Mouse (Mus musculus): ENCODE results near the gene Lrrc59.

The Lrrc59 gene

DNA sequence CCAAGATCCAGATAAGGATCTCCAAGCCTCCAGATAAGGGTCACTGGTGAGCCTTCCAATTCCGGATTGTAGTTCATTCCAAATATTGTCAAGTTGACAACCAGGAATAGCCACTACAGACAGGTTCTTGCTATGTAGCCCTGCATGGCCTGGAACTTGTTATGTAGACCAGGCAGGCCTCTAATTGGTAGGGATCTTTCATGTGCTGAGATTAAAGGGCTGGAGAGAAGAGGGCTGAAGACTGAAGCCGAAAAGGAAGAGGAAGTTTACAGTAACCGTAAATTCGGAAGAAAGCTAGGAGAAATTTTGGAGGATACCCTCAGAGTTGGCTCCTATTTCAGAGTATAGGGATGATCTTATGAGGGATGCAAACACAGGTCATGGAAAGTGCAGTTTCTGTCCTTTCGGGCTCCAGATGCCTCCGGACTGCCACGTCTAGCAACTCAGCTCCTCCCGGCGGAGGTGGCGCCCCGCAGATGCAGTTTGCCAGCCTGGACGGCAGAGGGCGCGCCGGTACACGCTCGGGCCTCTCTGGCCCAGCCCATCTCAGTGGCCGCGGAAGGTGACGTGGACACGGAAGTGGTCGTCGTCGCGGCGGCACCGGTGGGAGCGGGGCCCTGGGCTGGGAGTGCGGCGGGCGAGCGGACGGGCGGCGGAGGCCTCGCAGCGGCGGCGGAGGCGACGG, at the start of gene Lrrc59:
Gene Lrrc59, plus strand, starts transcription at position 569 of the 685 bp plus-strand sequence.
- DNase-seq: peak; percentile 93

DNA sequence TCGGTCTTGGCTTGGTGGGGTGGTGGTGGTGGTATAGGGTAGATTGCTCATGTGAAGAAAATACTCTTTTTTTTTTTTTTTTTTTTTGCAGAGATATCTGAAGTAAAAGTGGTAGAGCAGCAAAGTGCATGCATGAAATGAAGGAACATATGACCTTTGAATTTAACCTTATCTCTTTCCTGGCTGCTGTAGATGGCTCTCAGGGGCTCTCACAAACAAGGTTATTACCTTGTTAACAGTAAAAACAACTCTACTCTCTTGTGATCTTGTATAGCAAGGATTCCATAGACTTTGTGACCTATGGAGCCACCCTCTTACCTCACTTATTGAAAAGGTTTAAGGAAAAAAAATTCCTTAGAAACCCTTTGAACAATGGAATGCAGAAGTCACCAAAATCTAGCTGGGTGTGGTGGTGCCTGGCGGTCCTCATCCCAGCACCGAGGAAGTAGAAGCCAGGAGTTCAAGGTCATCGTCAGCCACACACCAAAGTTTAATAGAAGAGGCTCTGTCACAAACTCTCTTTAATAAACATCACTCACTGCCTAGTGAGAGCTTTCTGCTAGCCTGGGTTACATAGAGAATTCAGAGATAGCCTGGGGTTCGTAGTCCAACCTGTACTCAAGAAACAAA, 49.3 kb upstream of the Lrrc59 start:
- DNase-seq: no peak

DNA sequence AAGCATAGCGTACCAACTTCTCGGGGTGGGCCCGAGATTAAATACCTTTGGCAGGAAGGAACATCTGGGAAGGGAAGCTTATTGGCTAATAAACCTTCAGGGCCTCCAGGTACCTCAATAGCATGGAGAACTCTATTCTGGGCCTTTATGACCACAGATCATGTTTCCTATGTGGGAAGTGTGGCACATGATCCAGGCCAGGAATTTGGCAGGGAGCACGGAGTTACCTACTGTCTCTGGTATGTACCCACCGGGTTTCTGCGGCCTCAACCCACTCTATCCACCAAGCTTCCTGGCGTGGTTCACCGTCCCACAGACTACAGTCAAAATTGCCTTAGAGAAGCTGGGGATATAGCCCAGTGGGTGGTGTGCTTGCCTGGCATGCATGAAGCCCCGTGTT, 44.5 kb upstream of the Lrrc59 start:
- DNase-seq: no peak

DNA sequence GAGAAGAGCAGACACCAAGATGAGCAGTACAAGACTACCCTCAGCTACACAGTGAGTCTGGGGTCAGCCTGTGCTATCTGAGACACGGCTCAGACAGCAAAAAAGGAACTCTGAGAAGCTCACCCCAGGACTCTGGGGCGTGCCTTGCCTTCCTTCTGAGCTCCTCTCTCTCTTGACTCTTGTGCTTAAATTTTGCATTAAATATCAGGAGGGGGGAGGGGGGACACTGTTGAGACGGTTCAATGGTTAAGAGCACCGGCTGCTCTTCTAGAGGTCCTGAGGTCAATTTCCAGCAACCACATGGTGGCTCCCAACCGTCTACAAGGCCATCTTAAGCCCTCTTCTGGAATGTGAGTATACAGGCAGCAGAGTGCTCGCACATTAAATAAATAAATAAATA, 42.1 kb upstream of the Lrrc59 start:
- no peak for DNase-seq

DNA sequence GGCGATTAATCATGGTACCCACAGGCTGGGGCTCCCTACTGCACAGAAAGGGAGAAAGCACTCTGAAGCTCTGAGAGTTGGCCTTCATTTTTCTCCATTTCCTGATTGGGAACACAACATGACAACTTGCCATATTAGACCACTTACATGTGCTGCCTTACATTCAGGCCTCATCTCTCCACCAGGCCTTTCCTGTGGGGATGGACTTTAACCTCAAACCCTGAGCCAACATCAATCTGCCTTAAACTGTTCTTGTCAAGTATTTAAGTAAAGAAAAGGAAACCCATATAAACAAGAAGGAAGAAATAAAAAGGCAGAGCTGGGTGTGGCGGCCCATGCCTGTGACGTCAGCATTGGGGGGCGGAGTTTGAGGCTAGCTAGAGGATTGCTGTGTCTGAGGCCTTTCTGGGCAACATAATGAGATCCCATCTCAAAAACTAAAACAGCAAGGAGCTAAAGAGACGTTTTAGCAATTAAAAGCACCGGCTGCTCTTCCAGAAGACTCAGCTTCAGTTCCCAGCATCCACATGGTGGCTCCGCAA, 33.2 kb upstream of the Lrrc59 start:
- DNase-seq: no peak

DNA sequence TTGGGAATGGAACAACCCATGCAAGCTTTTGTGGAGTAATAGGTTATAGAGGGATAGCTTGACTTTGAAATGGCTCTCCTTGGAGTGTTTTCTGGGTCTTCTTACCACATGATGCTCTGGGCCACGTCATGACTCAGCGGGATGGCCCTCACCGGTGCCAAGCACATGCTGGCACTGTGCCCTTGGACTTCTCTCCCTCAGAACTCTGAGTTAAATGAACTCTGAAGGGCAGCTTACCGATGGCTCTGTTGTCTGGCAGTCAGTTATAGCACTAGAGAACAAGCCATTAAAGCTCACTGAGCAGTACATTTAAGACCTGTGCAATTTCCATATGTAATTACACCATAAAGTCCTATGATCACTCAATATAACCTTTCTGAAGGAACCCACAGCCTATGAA, 32.2 kb upstream of the Lrrc59 start:
- no peak for DNase-seq

DNA sequence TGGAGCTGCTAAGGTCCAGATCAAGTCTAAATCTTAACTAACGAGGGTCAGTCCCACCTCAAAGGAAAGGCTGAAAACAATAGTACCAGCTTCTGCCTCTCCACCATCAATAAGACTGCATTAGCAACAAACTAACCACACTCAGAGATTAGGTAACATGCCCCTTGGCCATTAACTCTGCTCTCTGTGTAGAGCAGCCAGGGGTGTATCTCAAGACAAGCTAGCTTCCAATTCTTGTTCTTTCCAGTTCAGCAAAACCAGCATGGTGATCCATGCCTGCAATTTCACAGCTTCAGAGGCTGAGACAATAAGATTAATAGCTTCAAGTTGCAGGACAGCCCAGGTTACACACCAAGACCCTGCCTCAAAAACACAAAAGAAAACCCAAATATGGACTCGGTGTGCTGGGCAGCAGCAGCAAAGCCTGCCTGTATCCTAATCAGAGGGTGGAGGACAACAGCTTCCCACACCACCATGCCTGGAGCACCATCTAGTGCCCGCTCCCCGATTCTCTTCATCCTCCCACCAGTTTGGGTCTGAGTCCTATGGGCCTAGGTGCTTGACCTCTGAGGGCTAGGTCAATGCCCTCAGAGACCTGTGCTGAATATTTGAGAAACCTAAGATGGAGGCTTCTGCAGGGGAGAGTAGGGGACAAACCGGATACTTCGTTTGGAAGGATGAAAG, 31.0 kb upstream of the Lrrc59 start:
- no peak for DNase-seq

DNA sequence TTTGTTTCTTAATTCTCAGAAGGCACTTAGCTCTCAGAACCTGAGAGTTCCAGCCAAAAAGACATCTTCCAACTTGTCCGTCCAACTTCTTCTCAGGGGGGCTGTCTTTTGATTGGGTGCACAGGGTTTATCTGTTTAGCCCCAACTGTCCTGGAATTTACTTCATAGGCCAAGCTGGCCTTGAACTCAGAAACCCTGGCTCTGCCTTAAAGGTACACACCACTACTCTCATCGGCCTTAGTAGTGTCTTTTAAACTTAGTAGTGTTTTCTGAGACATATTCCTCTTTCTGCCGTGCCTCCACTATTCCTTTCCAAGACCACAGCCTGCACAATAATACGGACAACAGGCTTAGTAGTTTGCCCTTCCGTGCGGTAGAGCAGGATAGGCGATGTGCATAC, 29.1 kb upstream of the Lrrc59 start:
- no peak for DNase-seq

DNA sequence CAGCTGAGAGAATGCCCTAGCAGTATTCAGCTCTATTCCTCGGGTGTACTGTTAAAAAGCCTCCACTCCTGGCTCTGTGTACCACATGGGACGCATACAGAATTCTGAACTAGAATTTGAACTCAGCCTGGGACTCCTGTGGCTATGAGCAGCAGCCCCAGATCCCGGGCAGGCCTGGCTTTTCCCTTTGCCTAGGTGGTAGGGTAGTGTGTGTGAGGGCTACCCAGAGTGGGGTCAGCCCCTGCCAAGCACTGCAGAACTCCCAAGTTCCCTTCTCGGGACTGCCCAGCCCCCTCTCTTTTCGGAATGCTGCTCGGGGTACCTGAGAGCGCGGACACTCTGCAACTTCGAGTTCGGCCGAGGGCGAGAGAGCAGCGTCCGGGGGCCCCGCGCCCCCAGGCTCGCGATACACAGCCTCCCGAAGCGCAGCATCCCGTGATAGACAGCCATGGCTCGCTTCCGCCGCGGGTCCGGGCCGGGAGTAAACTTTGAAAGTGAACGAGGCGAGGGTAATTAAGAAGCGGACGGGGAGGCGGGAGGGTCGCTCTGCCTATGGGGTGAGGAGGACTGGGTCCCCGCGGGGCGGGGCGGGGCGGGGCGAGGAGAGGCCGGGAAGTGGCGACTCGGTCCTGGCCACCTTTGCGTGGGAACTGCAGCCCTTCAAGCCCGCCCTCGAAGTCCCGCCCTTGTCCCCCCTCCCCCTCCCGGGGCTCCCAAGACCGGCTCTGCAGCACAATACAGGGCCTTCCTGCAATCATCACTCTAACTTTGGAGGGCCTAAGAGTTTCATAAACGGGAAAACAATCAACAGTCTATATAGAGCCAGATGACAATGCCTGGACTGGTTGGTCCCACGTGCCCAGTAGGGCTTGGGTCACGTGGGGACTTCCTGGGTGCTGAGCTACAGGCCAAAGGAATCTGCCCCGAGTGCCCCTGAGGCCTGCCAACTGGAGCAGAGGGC, 28.0 kb upstream of the Lrrc59 start, which contains the start of gene Acsf2:
Gene Acsf2, minus strand, starts transcription at position 551 of the 961 bp plus-strand sequence.
- peak; percentile 6 for DNase-seq

DNA sequence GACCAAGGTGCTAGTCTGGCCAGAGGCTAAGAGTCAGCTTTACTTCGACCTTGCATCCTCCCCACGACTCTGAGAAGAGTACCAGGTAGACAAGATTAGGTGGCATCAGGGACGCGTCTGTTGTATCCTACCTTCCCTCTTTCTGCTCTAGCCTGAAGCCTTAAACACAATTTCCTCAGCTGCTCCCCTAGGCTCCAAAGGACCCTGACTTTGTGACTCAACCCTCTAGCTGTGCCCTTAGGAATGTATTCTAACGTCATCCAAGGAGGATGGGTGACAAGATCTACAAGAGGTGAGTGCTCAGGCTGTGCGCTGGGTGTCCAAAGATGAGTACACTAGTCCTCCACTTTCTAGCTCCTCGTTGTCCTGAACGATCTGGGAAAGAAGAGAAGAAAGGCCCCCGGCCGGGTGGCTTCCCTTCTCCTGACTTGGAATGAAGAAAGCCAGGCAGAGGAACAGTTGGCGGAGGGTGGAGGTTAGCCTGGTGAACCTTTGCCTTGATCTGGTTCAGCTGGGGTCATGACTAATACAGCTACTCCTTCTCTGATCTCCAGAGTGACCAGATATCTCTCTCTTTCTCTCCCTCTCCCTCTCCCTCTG, 27.1 kb upstream of the Lrrc59 start:
- DNase-seq: no peak

DNA sequence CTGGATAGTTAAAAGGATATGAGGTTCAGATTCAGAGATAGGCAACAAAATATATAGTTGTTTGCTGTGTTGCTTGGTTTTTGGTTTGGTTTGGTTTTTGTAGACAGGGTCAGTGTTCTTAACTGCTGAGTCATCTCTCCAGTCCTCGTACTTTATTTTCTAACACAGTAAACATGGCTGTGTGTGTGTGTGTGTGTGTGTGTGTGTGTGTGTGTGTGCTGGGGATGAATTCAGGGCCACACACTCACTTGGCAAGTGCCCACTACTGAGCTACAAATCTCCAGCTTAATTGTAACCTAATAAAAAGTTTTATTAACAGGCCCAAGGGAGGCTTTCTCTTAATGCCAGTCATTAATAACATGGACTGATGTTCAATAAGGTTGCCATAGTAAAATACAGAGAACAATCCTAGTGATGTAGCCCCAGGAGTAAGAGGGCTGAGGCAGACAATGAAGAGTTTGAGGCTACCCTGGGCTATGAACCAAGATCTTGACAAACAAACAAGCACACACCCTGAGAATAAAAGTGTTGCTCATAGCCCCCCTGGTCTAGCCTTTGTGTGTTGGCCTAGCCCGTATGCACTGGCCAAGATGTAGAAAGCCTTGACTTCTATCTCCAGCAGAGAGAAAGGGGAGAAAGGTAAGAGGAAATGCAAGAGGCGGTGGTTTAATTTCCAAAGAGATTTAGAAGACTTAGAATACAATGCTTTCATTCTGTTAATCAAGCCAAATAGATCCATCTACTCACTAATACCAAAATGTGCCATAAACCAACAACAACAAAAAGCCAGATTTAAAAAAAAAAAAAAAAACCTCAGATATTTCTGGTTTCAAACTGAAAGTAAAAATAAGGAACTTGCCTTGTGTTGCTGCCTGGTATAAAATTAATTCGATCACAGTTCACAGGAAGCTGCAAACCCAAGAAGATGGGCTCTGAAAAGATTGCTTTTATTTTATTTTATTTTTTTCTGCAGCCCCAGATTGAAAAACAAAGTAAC, 18.5 kb upstream of the Lrrc59 start:
- DNase-seq: no peak

DNA sequence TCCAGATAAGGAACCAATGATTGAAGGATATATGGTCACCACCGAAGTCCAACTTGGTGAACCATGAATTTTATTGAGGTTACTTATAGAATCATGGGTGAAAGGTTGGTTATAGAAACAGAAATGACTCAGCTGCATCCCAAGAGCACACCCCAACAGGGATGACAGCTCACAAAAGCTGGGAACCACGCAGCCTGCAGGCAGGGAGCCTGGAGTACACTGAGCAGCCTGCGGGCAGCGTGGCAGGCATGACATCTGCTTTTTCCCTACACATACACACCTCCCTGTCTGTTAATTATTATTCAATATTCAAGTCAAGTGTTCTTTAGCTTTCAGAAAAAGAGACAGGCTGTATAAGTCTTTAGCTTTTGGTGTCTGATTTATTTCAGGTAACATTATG, 15.0 kb upstream of the Lrrc59 start:
- DNase-seq: no peak

DNA sequence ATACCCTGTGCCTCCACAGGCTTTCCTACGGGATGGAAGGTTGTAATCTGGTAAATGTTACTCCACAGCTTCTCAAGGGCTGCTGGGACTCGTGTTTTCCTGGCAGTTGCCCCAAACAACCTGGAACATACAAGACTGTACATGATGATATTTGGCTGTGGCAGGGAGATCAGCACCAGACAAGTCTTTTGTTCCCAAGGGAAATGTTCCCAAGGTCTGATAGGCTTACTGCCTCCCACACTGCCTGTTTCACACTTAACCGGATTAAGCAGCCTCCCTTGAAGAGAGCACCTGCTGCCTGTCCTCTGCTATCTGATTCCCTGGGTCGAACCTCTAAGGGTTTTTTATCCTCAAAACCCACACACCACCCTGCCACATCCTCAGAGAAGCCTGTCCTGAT, 14.1 kb upstream of the Lrrc59 start:
- DNase-seq: no peak

DNA sequence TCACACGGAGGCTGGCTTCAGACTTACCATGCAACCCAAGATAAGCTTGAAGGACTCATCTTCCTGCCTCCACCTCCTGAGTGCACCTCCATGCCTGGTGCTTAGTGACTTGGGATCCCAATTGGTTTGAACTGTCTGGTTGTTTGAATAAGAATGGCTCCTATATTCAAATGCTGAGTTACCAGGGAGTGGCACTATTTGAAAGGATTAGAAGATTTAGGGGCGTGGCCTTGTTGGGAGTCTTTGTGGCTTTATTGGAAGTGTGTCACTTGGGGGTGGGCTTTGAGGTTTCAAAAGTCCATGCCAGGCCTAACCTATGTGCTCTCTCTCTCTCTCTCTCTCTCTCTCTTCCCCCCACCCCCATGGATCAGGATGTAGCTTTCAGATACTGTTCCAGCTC, 11.9 kb upstream of the Lrrc59 start:
- DNase-seq: no peak

DNA sequence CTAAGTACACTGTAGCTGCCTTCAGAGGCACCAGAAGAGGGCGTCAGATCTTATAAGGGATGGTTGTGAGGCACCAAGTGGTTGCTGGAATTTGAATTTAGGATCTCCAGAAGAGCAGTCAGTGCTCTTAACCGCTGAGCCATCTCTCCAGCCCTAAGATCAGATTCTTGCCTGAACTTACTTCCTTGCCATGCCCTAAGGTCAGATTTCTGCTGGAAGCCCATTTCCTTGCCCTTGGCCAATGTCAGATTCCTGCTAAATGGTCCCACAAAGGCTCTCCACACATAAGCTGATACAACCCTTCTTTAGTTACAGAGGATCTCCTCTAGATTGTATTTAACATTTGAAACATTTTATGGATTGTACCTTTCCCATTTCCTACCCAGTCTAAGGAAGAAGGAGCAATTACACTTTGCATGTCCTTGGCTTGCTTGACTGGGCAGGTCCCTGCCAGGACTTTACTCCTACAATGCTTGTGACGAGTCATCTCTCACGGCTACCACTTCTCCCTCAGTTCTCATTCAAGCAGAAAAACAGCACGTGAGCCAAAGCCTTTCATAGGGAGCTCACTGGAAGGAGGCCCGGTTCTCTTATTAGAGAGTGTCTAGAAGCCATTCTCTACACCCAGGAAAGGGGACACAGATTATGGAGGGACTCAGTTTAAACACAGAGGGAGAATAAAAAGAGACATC, 8.7 kb upstream of the Lrrc59 start:
- DNase-seq: no peak

DNA sequence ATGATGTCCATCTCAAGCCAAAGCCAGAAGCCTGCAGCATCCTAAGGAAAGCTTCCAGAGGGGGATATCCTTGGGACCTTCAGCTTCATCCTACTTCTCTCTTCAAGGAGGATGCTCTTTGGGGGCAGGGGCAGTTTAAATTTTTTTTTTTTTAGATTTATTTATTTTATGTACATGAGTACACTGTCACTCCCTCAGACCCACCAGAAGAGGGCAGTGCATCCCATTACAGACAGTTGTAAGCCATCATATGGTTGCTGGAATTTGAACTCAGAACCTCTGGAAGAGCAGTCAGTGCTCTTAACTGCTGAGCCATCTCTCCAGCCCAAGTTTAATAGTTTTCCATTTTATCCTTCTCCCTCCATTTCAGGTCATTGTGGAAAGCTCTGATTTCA, 8.1 kb upstream of the Lrrc59 start:
- DNase-seq: no peak

DNA sequence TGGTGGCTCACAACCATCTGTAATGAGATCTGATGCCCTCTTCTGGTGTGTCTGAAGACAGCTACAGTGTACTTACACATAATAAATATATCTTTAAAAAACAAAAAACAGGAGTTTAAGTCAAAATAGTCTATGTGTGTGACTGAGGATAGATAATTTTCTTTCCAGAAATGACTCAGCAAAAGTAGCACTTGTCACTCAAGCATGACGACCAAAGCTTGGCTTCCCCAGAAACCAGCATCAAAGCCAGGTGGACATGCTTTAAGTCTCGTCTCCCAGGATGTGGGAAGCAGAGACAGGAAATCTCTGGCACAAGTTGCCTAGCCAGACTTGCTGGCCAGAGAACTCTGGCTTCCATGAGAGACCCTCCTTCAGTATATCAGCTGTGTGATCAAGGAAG, 7.4 kb upstream of the Lrrc59 start:
- DNase-seq: no peak

DNA sequence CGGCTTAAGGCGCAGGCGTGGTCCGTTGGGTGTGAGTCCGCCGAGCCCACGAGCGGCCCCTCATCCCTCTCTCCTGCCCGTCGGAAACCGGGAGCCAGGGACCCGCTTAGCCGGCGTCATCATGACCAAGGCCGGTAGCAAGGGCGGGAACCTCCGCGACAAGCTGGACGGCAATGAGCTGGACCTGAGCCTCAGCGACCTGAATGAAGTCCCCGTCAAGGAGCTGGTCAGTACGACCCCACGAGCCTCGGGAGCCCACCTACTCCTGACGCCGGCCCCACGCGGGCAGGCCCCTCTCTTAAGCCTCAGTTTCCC, 274 bp downstream of the Lrrc59 start:
- DNase-seq: no peak

DNA sequence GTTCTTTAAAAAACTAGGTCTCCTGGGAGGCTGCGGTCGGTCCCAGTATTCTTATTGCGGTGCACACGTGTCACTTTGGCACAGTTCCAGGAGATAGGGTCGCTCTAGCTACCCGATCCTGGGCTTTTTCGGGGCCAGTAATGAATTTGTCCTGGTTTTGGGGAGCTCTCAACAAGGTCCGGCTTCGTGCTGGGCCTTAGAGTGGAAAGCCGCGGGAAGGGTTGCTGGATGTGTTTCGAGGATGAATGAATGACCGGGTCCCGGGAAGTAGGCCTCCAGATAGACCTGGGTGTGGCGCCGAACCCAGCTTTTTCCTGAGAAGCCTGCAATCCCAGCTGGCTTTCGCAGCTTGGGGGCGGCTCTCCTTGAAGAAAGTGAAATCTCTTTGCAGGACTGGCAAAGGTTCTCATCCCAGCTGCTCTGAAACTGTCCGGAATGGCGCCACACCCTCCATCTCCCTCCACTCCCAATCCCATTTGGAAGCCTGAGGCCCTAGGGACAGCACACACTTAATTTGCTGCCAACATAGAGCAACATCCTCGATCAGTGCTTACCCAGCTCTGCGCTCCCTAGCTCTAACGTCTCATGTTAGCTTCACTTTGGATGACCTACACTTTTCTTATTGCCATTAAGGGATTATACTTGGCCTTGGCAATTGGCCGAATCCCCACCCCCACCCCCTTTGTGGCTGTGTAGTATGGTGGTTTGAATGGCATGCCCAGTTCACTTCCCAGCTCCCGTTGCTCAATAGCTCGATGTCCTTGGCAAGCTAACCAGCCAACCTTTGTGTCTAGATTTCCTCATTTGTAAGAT, 838 bp downstream of the Lrrc59 start:
- peak; percentile 27 for DNase-seq

DNA sequence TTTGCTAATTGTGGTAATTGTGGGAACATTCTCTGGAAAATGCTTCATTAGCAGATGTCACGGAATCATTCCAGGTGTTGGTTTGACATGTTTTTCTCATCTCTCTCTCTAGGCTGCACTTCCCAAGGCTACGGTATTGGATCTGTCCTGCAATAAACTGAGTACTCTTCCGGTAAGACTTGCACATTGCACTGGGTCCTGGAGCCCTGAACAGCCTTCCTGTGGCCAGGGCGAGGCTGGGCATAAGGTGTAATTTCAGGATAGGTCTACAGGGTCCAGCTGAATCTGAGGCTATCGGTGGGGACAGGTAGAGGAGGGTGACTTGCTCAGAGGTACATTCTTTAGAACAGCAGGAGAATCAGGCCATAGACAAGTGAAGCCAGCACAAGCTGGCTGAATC, 2.4 kb downstream of the Lrrc59 start:
- no peak for DNase-seq

Data from cerebellum, adult 8-10 months (tissue).